Mouse (Mus musculus) liver, embryonic 11.5 days (tissue): ENCODE data around the gene Sgtb. TPM values are rescaled to one million over a fixed set of nuclear protein-coding genes. Genes with fewer than 3 reads are reported as not detected.

Experiments used
- ATAC-seq: fragments of 200-750 bp; cut with Nextera tagmentation; replicated peaks from 2 replicates; pipeline ENCODE4 v1.8.0; 2017; ENCODE audit warnings: moderate number of reproducible peaks, mild to moderate bottlenecking, moderate TSS enrichment, moderate library complexity; ENCODE audit not compliant: low FRiP score
- DNase-seq: peaks from one replicate; pipeline ENCODE4 v3.0.0-alpha.2; 2017; ENCODE audit warnings: low spot score
- H3K27ac ChIP-seq: fragments of 300-500 bp; sonication (generic); 2 replicates; pipeline ENCODE4 v1.5.1; 2014; ENCODE audit warnings: mild to moderate bottlenecking, low read depth, low read length, control low read depth
- H3K27me3 ChIP-seq: fragments of 300-500 bp; sonication (generic); replicated peaks from 2 replicates; pipeline ENCODE4 v1.6.1; 2014; ENCODE audit warnings: low read length, mixed read lengths; ENCODE audit not compliant: control insufficient read depth, insufficient read depth
- H3K36me3 ChIP-seq: fragments of 300-500 bp; sonication (generic); 2 replicates; pipeline ENCODE4 v1.6.1; 2014; ENCODE audit warnings: mild to moderate bottlenecking, low read length, moderate library complexity, mixed read lengths; ENCODE audit not compliant: control insufficient read depth, insufficient read depth
- H3K4me1 ChIP-seq: fragments of 300-500 bp; sonication (generic); replicated peaks from 2 replicates; pipeline ENCODE4 v1.6.1; 2014; ENCODE audit warnings: low read length, mixed read lengths; ENCODE audit not compliant: control insufficient read depth, insufficient read depth
- H3K4me2 ChIP-seq: fragments of 300-500 bp; sonication (generic); 2 replicates; pipeline ENCODE4 v1.6.1; 2014; ENCODE audit warnings: mild to moderate bottlenecking, control low read depth, moderate library complexity
- H3K4me3 ChIP-seq: fragments of 300-500 bp; sonication (generic); 2 replicates; pipeline ENCODE4 v1.5.1; 2014; ENCODE audit warnings: low read depth, low read length, control low read depth
- H3K9ac ChIP-seq: fragments of 300-500 bp; sonication (generic); 2 replicates; pipeline ENCODE4 v1.6.1; 2014; ENCODE audit warnings: low read depth, low read length, control low read depth
- H3K9me3 ChIP-seq: fragments of 300-500 bp; sonication (generic); 2 replicates; pipeline ENCODE4 v1.6.1; 2016; ENCODE audit warnings: low read length, inconsistent platforms, mixed read lengths; ENCODE audit not compliant: control insufficient read depth
- WGBS: fragments of 180-500 bp; shearing (Covaris S2); extraction: QIAGEN DNeasy Blood & Tissue Kit; methylation state at CpG from one replicate; pipeline ENCODE4 v1.1.7; 2014; 5-methylcytosine and 5-hydroxymethylcytosine counted together
- polyA plus RNA-seq: library from polyadenylated mRNA; unstranded; fragments of >200 nt; fragmentation: Nextera tagmentation; extraction: Ambion mirVana; gene quantifications from 2 replicates; pipeline ENCODE4 v1.2.1, GENCODE M21; 2014

The Sgtb gene
- polyA plus RNA-seq, 1 experiment from 2014 or later = 2.1 TPM

- Histone ChIP-seq H3K4me2 (peak overlapping the region; percentile 80), H3K9ac (peak overlapping the region; percentile 82), H3K9me3 (no peaks in the 10 kb centered on the region), H3K4me1 (peaks cover 9% of the 10 kb centered on the region; the same call in 1 of the 2 replicates), H3K27ac (peak overlapping the region; percentile 64), H3K27me3 (no peaks in the 10 kb centered on the region), H3K36me3 (peaks cover 2% of the 10 kb centered on the region; the same call in 1 of the 2 replicates), H3K4me3 (peak overlapping the region; percentile 72)
- DNase-seq (no peak), ATAC-seq (peak; percentile 8; the same call in 1 of the 2 replicates)
- WGBS = 12% methylated on average over 13 of the region's 13 CpGs
Observed at GRCm38 (mm10) chr13:104179176-104179888, 69.8 kb downstream of the Sgtb start.

- 85% methylated on average over 4 of the region's 4 CpGs for WGBS
- H3K27ac ChIP-seq = no peak overlapping the region
Observed at GRCm38 (mm10) chr13:104187357-104187756, 77.8 kb downstream of the Sgtb start.

More at GRCm38 (mm10) chr13:104187357-104187756, 77.8 kb downstream of the Sgtb start:
- peaks cover 6% of the 10 kb centered on the region; the same call in 1 of the 2 replicates for H3K36me3 ChIP-seq
- H3K4me3 ChIP-seq = no peak overlapping the region
- H3K4me1 ChIP-seq = no peaks in the 10 kb centered on the region
- H3K9me3 ChIP-seq = no peaks in the 10 kb centered on the region
- no peak overlapping the region for H3K9ac ChIP-seq
- DNase-seq = no peak
- ATAC-seq = no peak
- H3K4me2 ChIP-seq = no peak overlapping the region
- H3K27me3 ChIP-seq = no peaks in the 10 kb centered on the region

Other genes starting within 250 kb of the Sgtb start
- 16.2 and 17.8 TPM in 2 replicates for gene Erbin, start 189.2 kb upstream of the Sgtb start, polyA plus RNA-seq
- 20.9 and 22.7 TPM in 2 replicates for gene Nln, start 127 bp upstream of the Sgtb start, polyA plus RNA-seq
- 57.3 and 60.6 TPM in 2 replicates for gene Trappc13, start 68.7 kb downstream of the Sgtb start, polyA plus RNA-seq
- 13.7 and 15.0 TPM in 2 replicates for gene Trim23, start 69.1 kb downstream of the Sgtb start, polyA plus RNA-seq
- gene Cenpk, start 118.9 kb downstream of the Sgtb start, polyA plus RNA-seq = 94.9 and 100.0 TPM in 2 replicates
- gene Ppwd1, start 119.1 kb downstream of the Sgtb start, polyA plus RNA-seq = 17.0 and 18.4 TPM in 2 replicates
- 0.82 and 0.95 TPM in 2 replicates for gene Adamts6, start 178.1 kb downstream of the Sgtb start, polyA plus RNA-seq